Mouse (Mus musculus): ENCODE data around the gene Apod. TPM values are rescaled to one million over a fixed set of nuclear protein-coding genes. Genes with fewer than 3 reads are reported as not detected.

Gene Apod
- polyA plus RNA-seq, 1 experiment: 458 TPM

- 85% methylated on average over 6 of the region's 6 CpGs for WGBS
- Histone ChIP-seq H3K27me3 (ENCODE audit: control insufficient read depth, insufficient read depth, low read length) (no peaks in the 10 kb centered on the region), H3K27ac (ENCODE audit: insufficient read depth, low read length) (no peak overlapping the region), H3K4me3 (replicated peaks; ENCODE audit: insufficient read depth, low read depth, low read length) (no peak overlapping the region), H3K4me1 (ENCODE audit: control insufficient read depth, insufficient read depth, low read length) (no peaks in the 10 kb centered on the region)
- DNase-seq: no peak
- TF ChIP-seq CTCF (IDR thresholded peaks at IDR 0.05; ENCODE audit: borderline replicate concordance, insufficient read depth, low read depth, low read length): no peak
- no peak for TF ChIP-seq POLR2A (IDR thresholded peaks at IDR 0.05; ENCODE audit: borderline replicate concordance, insufficient read depth, low read length)
Observed at GRCm38 (mm10) chr16:31300883-31301532, 13.6 kb downstream of the Apod start.

DNA sequence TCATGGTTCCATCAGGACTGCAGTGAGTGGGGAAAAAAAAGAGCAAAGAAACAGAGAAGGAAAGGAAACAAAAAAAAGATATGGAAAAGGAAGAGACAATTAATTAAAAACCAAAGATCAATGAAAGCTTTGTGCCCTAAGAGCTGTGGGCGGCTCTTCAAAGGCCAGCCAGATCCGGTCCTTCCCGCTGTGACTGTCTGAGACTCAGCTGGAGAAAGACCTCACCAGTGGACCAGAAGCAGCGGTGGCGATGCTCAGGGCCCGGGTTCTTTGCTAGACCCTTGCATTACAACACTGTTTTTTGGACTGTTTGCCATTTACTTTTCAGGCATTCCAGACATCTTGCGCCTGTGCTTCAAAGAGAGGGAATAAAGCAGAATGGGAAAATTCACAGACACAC lies 14.1 kb downstream of the Apod start:
- Histone ChIP-seq H3K4me3 (replicated peaks; ENCODE audit: insufficient read depth, low read depth, low read length) (no peak overlapping the region), H3K27me3 (ENCODE audit: control insufficient read depth, insufficient read depth, low read length) (no peaks in the 10 kb centered on the region), H3K4me1 (ENCODE audit: control insufficient read depth, insufficient read depth, low read length) (no peaks in the 10 kb centered on the region), H3K27ac (ENCODE audit: insufficient read depth, low read length) (no peak overlapping the region)
- TF ChIP-seq POLR2A (IDR thresholded peaks at IDR 0.05; ENCODE audit: borderline replicate concordance, insufficient read depth, low read length) (no peak), CTCF (IDR thresholded peaks at IDR 0.05; ENCODE audit: borderline replicate concordance, insufficient read depth, low read depth, low read length) (no peak)
- DNase-seq: no peak
- WGBS: 37% methylated on average over 7 of the region's 7 CpGs

GRCm38 (mm10) chr16:31299960-31300353 lies 14.7 kb downstream of the Apod start:
- 39% methylated on average over 3 of the region's 3 CpGs for WGBS
- Histone ChIP-seq H3K27ac (ENCODE audit: insufficient read depth, low read length) (no peak overlapping the region), H3K27me3 (ENCODE audit: control insufficient read depth, insufficient read depth, low read length) (no peaks in the 10 kb centered on the region), H3K4me3 (replicated peaks; ENCODE audit: insufficient read depth, low read depth, low read length) (no peak overlapping the region), H3K4me1 (ENCODE audit: control insufficient read depth, insufficient read depth, low read length) (no peaks in the 10 kb centered on the region)
- DNase-seq: no peak
- no peak for TF ChIP-seq POLR2A (IDR thresholded peaks at IDR 0.05; ENCODE audit: borderline replicate concordance, insufficient read depth, low read length)
- TF ChIP-seq CTCF (IDR thresholded peaks at IDR 0.05; ENCODE audit: borderline replicate concordance, insufficient read depth, low read depth, low read length): no peak

DNA sequence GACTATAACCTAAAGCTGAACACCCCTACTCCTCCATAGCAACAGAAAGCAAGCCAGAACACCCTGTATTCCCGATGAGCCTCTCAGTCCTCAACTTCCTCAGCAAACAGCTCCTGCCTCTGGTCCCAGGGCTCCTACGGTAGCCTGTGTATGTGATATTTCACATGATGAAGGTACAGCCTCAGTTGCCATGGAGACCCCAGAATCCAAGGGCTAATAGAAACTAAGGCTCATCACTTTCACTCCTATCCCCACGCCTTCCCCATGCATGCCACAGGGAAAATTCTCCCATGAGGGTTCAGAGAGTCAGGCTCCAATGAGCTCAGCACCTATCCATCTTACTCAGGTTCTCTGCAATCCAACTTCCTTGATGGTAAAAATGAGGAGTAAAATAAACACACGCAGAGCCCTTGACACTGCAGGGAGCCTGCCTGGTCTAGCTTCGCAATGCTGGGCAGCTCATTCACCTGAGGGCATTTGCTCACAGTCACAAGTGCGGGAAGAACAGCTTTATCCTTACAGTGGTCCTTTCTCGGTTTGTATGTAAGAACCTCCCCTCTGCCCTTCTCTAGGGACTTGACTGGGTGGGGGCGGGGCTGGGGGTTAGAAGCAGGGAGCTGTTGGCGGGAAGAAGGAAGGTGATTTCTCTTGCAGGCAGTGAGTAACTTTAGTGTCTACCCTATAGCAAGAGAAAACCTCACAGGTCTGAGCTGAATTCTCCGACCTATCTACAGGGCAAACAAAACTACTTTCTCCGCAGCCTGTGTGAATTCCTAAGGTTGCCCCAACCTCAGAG lies 15.2 kb downstream of the Apod start:
- Histone ChIP-seq H3K27ac (ENCODE audit: insufficient read depth, low read length) (no peak overlapping the region), H3K27me3 (ENCODE audit: control insufficient read depth, insufficient read depth, low read length) (no peaks in the 10 kb centered on the region), H3K4me1 (ENCODE audit: control insufficient read depth, insufficient read depth, low read length) (no peaks in the 10 kb centered on the region), H3K4me3 (replicated peaks; ENCODE audit: insufficient read depth, low read depth, low read length) (no peak overlapping the region)
- TF ChIP-seq POLR2A (IDR thresholded peaks at IDR 0.05; ENCODE audit: borderline replicate concordance, insufficient read depth, low read length) (no peak), CTCF (IDR thresholded peaks at IDR 0.05; ENCODE audit: borderline replicate concordance, insufficient read depth, low read depth, low read length) (no peak)
- 64% methylated on average over 11 of the region's 11 CpGs for WGBS
- DNase-seq: no peak

DNA sequence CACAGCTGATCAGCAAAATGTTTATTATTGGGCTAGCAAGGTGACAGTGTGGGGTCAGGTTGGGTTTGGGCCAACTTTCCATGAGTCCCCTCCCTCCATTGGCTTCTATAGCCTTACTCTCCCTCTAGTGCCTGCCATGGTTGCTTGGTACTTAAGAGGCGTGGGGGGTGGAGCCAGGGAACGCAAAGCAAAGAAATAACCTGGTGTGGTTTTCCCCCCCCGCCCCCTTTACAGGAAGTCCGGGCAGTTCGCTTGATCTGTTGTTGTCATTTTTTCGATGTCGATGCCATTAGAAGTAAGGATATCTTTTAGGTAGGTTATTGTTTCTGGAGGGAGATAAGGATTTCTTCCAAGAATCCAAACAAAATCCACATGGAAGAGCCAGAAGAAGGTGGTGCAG lies 17.5 kb downstream of the Apod start:
- no peaks in the 10 kb centered on the region for H3K4me1 ChIP-seq (ENCODE audit: control insufficient read depth, insufficient read depth, low read length)
- no peak for DNase-seq
- TF ChIP-seq CTCF (IDR thresholded peaks at IDR 0.05; ENCODE audit: borderline replicate concordance, insufficient read depth, low read depth, low read length) (no peak), POLR2A (IDR thresholded peaks at IDR 0.05; ENCODE audit: borderline replicate concordance, insufficient read depth, low read length) (no peak)
- no peak overlapping the region for H3K4me3 ChIP-seq (replicated peaks; ENCODE audit: insufficient read depth, low read depth, low read length)
- 93% methylated on average over 7 of the region's 7 CpGs for WGBS
- no peaks in the 10 kb centered on the region for H3K27me3 ChIP-seq (ENCODE audit: control insufficient read depth, insufficient read depth, low read length)
- no peak overlapping the region for H3K27ac ChIP-seq (ENCODE audit: insufficient read depth, low read length)

GRCm38 (mm10) chr16:31293761-31294160 lies 20.8 kb downstream of the Apod start:
- DNase-seq: no peak
- 85% methylated on average over 4 of the region's 4 CpGs for WGBS
- Histone ChIP-seq H3K27me3 (ENCODE audit: control insufficient read depth, insufficient read depth, low read length) (no peaks in the 10 kb centered on the region), H3K27ac (ENCODE audit: insufficient read depth, low read length) (no peak overlapping the region), H3K4me3 (replicated peaks; ENCODE audit: insufficient read depth, low read depth, low read length) (no peak overlapping the region), H3K4me1 (ENCODE audit: control insufficient read depth, insufficient read depth, low read length) (no peaks in the 10 kb centered on the region)
- no peak for TF ChIP-seq POLR2A (IDR thresholded peaks at IDR 0.05; ENCODE audit: borderline replicate concordance, insufficient read depth, low read length)
- no peak for TF ChIP-seq CTCF (IDR thresholded peaks at IDR 0.05; ENCODE audit: borderline replicate concordance, insufficient read depth, low read depth, low read length)

DNA sequence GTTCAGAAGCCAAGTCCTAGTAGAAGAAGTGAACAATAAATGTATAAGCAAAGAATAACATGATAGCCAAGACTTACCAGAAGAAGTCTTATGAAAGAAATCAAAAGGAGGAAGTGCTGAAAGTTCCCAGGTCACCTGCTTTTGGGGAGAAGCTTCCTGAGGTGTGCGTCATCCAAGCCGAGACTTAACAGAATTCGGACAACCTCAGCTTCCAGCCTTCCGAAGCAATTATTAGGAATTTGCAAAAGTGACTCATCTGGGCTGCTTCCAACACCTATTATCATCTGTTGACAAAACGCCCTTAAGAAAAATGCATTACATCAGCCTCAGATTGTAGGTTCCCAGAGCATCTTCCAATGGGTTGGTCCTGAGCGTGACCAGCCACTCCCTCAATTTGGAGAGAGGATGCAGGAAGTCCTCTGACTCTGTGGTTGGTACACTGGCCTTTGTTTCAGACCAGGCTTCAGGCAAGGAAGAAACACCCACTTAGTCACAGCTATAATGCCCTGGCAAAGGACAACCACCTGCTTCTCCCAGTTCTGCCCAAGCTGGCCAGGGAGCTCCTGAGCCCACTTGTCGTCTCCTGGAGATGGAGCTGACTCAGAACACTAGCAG lies 23.8 kb downstream of the Apod start:
- no peak overlapping the region for H3K27ac ChIP-seq (ENCODE audit: insufficient read depth, low read length)
- WGBS: 69% methylated on average over 7 of the region's 7 CpGs
- TF ChIP-seq POLR2A (IDR thresholded peaks at IDR 0.05; ENCODE audit: borderline replicate concordance, insufficient read depth, low read length): no peak
- no peak for TF ChIP-seq CTCF (IDR thresholded peaks at IDR 0.05; ENCODE audit: borderline replicate concordance, insufficient read depth, low read depth, low read length)

More for the DNA sequence above, 23.8 kb downstream of the Apod start:
- no peak for DNase-seq
- Histone ChIP-seq H3K27me3 (ENCODE audit: control insufficient read depth, insufficient read depth, low read length) (no peaks in the 10 kb centered on the region), H3K4me1 (ENCODE audit: control insufficient read depth, insufficient read depth, low read length) (no peaks in the 10 kb centered on the region), H3K4me3 (replicated peaks; ENCODE audit: insufficient read depth, low read depth, low read length) (no peak overlapping the region)
